10 mouse cellular contexts compared by ENCODE assay signal in the genomic region with DNA sequence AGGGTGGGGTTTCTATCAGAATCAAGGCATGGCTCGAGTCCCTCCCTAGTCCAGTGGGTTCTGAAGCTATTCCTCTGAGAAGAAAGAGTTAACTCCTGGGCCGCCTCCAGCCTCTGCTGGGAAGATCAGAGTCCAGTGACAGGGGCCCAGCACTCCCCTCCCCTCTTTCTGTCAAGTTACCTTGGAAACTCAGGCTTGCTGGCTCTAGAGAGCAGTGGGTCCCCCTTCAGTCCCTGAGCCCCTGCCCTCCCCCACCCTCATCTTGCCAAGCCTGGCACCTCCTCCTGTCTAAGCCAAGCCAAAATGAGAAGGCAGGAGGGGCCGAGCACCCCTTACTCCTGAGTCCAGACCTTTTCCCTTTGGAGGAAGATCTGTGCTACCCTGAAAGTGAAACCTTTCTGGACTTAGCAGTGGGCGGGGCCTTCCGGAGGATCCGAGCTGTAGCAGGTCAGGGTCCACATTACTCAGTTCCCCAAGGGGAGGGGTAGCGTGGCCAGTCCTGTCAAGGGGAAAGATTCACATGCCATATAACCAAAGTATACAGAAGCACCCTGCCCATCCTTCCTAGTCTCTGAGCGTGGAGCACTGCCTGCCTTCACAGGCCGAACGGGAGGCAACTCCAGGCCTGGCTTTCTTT. TPM values are rescaled to one million over a fixed set of nuclear protein-coding genes. Genes with fewer than 3 reads are reported as not detected.
A peak's percentile ranks its signal among the peaks of the same experiment; 100 is the strongest.
DNase-seq lines count a peak whose midpoint lies in the region; ATAC-seq and TF ChIP-seq lines count a peak whose summit lies in the region.
"Had no signal": no experiment of that assay in that cellular context is flagged by ENCODE, and none has a peak within 500 bp of the region (broad histone marks: within the 10 kb centered on the region; RNA-seq: fewer than 3 reads in every experiment).

No protein-coding gene starts in this region.

- peak overlapping the region; percentile 25 for H3K4me2 ChIP-seq in hindbrain, embryonic 12.5 days (replicated peaks)
- H3K4me2 ChIP-seq in limb, embryonic 11.5 days (ENCODE audit: low read depth, severe bottlenecking) = 0 out of 2 replicates have a peak overlapping the region, but pooled peaks have one; percentile 10

- peak; percentile 60 for ATAC-seq in hindbrain, embryonic 12.5 days (ENCODE audit: low FRiP score)
- ATAC-seq in limb, embryonic 11.5 days (ENCODE audit: insufficient number of reproducible peaks, low FRiP score, low TSS enrichment, low read depth) = no peak

- H3K36me3 ChIP-seq in hindbrain, embryonic 12.5 days = no peaks in the 10 kb centered on the region
- no peaks in the 10 kb centered on the region for H3K36me3 ChIP-seq in limb, embryonic 11.5 days (ENCODE audit: control insufficient read depth, insufficient read depth, low read length)
- peaks cover 81% of the 10 kb centered on the region for H3K36me3 ChIP-seq in small intestine, adult 2 months (ENCODE audit: control insufficient read depth, insufficient read depth, low read length)

- TF ChIP-seq POLR2A in small intestine, adult 2 months (IDR thresholded peaks at IDR 0.05; ENCODE audit: low read depth, low read length) = no peak

- no peak for TF ChIP-seq CTCF in small intestine, adult 2 months (IDR thresholded peaks at IDR 0.05; ENCODE audit: extremely low read depth, insufficient read length, insufficient replicate concordance, low read depth, low read length)

- WGBS in hindbrain, embryonic 12.5 days = 36% methylated on average over 10 of the region's 10 CpGs
- WGBS in limb, embryonic 11.5 days = 38% methylated on average over 10 of the region's 10 CpGs
- WGBS in small intestine, adult 2 months = 15% methylated on average over 10 of the region's 10 CpGs

- DNase-seq in left cerebral cortex, postnatal 4 days = peak; percentile 81
- DNase-seq in left cerebral cortex, adult 18-20 months (ENCODE audit: low spot score in 2 of 2) = no peak
- DNase-seq in limb, embryonic 11.5 days (ENCODE audit: low spot score) = no peak
- DNase-seq in natural killer cell, adult 2 months (ENCODE audit: low spot score in 2 of 2) = no peak
- no peak for DNase-seq in thymus, postnatal 36 days
- no peak for DNase-seq in cerebellum, adult 8-10 months

- H3K27ac ChIP-seq in hindbrain, embryonic 12.5 days = peak overlapping the region; percentile 41; the same call in 1 of the 2 replicates
- no peak overlapping the region; the same call in 1 of the 2 replicates for H3K27ac ChIP-seq in limb, embryonic 11.5 days (replicated peaks; ENCODE audit: low read depth, low read length)
- peak overlapping the region; percentile 93 for H3K27ac ChIP-seq in small intestine, adult 2 months (ENCODE audit: insufficient read depth, low read depth, low read length)
- H3K27ac ChIP-seq: macrophage had no signal

- H3K9me3 ChIP-seq in hindbrain, embryonic 12.5 days (replicated peaks) = no peaks in the 10 kb centered on the region
- H3K9me3 ChIP-seq in limb, embryonic 11.5 days (ENCODE audit: control insufficient read depth, low read length) = no peaks in the 10 kb centered on the region
- H3K9me3 ChIP-seq: G1E had no signal

- H3K27me3 ChIP-seq in hindbrain, embryonic 12.5 days = peaks cover 24% of the 10 kb centered on the region
- H3K27me3 ChIP-seq in limb, embryonic 11.5 days (ENCODE audit: control insufficient read depth, insufficient read depth, low read length) = 0 out of 2 replicates have a peak, but pooled peaks cover 2% of the 10 kb centered on the region
- no peaks in the 10 kb centered on the region for H3K27me3 ChIP-seq in small intestine, adult 2 months (ENCODE audit: control insufficient read depth, insufficient read depth, low read length)

- peak overlapping the region; percentile 20 for H3K9ac ChIP-seq in hindbrain, embryonic 12.5 days
- H3K9ac ChIP-seq in limb, embryonic 11.5 days (ENCODE audit: low read length) = no peak overlapping the region

- H3K4me1 ChIP-seq in hindbrain, embryonic 12.5 days = peaks cover 53% of the 10 kb centered on the region
- peaks cover 26% of the 10 kb centered on the region for H3K4me1 ChIP-seq in limb, embryonic 11.5 days (ENCODE audit: control insufficient read depth, insufficient read depth, low read length)
- peaks cover 75% of the 10 kb centered on the region for H3K4me1 ChIP-seq in small intestine, adult 2 months (ENCODE audit: control insufficient read depth, insufficient read depth, insufficient read length, low read length)

- intact Hi-C loops in left cerebral cortex, postnatal 4 days (cut with DNase I) = no loop called here

- H3K4me3 ChIP-seq in hindbrain, embryonic 12.5 days = no peak overlapping the region
- H3K4me3 ChIP-seq in limb, embryonic 11.5 days (ENCODE audit: low read depth, low read length) = no peak overlapping the region
- peak overlapping the region; percentile 58 for H3K4me3 ChIP-seq in small intestine, adult 2 months (ENCODE audit: low read depth, low read length)

RNA-seq across cellular contexts. Expression of gene Tmem104, which starts 9.6 kb away (rescaled TPM):
- total RNA-seq in left cerebral cortex, postnatal 4 days (2021) = 10 to 100 TPM; 18.1 to 18.2 TPM
- total RNA-seq in left cerebral cortex, adult 18-20 months (2021) = 10 to 100 TPM; 14.9 to 16.2 TPM
- polyA plus RNA-seq in hindbrain, embryonic 12.5 days (2016; fragmentation: Nextera tagmentation; extraction: Ambion mirVana) = 9.0 and 10.4 TPM in 2 replicates
- 7.7 and 9.8 TPM in 2 replicates for polyA plus RNA-seq in limb, embryonic 11.5 days (2014; fragmentation: Nextera tagmentation; extraction: Ambion mirVana)
- polyA plus RNA-seq in small intestine, adult 2 months (2012; rRNA removed) = 10.0 and 21.0 TPM in 2 replicates

RNA-seq across cellular contexts. Expression of gene Nat9, which starts 10.0 kb away (rescaled TPM):
- total RNA-seq in left cerebral cortex, postnatal 4 days (2021) = 10 to 100 TPM; 12.5 to 15.6 TPM
- 10 to 100 TPM; 24.3 to 30.5 TPM for total RNA-seq in left cerebral cortex, adult 18-20 months (2021)
- 19.1 and 21.1 TPM in 2 replicates for polyA plus RNA-seq in hindbrain, embryonic 12.5 days (2016; fragmentation: Nextera tagmentation; extraction: Ambion mirVana)
- 17.1 and 21.0 TPM in 2 replicates for polyA plus RNA-seq in limb, embryonic 11.5 days (2014; fragmentation: Nextera tagmentation; extraction: Ambion mirVana)
- polyA plus RNA-seq in small intestine, adult 2 months (2012; rRNA removed) = 22.7 and 35.6 TPM in 2 replicates

RNA-seq across cellular contexts. Expression of gene Slc9a3r1, which starts 14.5 kb away (rescaled TPM):
- 10 to 100 TPM; 38.7 to 41.3 TPM for total RNA-seq in left cerebral cortex, postnatal 4 days (2021)
- total RNA-seq in left cerebral cortex, adult 18-20 months (2021) = 10 to 100 TPM; 60.9 to 68.1 TPM
- 35.7 and 42.3 TPM in 2 replicates for polyA plus RNA-seq in hindbrain, embryonic 12.5 days (2016; fragmentation: Nextera tagmentation; extraction: Ambion mirVana)
- polyA plus RNA-seq in limb, embryonic 11.5 days (2014; fragmentation: Nextera tagmentation; extraction: Ambion mirVana) = 24.9 and 29.5 TPM in 2 replicates
- 314 and 949 TPM in 2 replicates for polyA plus RNA-seq in small intestine, adult 2 months (2012; rRNA removed)

RNA-seq across cellular contexts. Expression of gene Cd300lf, which starts 43.9 kb away (rescaled TPM):
- under 1 TPM; 0.30 to 0.48 TPM for total RNA-seq in left cerebral cortex, postnatal 4 days (2021)
- under 1 TPM; 0.30 to 0.42 TPM for total RNA-seq in left cerebral cortex, adult 18-20 months (2021)
- 0.27 TPM in 1 of 2 replicates, not detected in the other for polyA plus RNA-seq in hindbrain, embryonic 12.5 days (2016; fragmentation: Nextera tagmentation; extraction: Ambion mirVana)
- 0.19 TPM in 1 of 2 replicates, not detected in the other for polyA plus RNA-seq in limb, embryonic 11.5 days (2014; fragmentation: Nextera tagmentation; extraction: Ambion mirVana)
- 3.9 and 6.9 TPM in 2 replicates for polyA plus RNA-seq in small intestine, adult 2 months (2012; rRNA removed)
- polyA plus RNA-seq: G1E had no signal
